Mouse (Mus musculus) liver, postnatal 0 days (tissue): ENCODE results near the gene Zfp772.
"Not testable (repeated sequence)": the region's sequence is repeated elsewhere in the genome, so short reads cannot be mapped to it uniquely, and the experiment has no call there.

Experiments used
- CTCF ChIP-seq: sonication (generic); IDR thresholded peaks from 2 replicates; pipeline ENCODE4 v1.5.1; 2016; ENCODE audit warnings: antibody characterized with exemption, low read depth
- EP300 ChIP-seq: IDR thresholded peaks from 2 replicates; pipeline ENCODE4 v1.6.1; 2016; ENCODE audit warnings: antibody characterized with exemption, low read depth, mild to moderate bottlenecking

DNA sequence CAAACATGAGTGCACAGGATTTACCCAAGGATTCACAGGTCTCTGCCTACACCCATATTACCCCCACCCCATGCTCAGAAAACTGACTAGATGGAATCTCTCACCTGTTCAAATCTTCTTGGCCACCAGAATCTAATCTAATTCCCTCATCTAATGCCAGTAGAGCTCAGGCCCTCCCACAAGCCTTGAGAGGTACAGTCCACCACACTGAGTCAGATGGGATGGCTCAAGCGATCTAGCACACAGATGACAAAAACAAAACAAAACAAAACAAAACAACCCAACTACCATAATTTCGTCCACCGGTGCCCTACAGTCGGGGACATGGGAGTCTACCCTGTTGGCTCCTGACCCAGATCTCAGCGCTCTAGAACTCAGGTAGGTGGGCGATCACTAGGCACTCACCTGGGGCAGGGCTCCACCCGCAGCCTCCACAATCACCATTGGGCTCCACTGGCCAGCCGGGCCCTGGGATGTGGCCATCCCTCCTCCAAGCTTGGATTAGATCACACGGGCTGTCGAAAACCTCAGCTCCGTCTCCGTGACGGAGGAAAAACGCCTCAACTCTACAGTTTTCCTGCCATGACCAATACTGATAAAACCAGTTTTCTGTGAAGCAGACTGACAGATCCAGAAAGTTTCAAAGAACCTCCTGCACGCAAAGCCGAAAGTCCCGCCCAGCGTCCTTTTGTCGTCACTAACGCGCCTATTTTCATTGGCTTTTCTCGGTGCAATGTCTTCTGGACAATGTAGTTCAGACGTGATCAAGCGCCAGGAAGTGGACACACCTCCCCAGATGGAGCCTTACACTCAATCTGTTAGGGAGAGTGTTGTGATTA lies at the start of gene Zfp772:
- TF ChIP-seq CTCF, EP300: not testable (repeated sequence)
